Mouse (Mus musculus) G1E (cell line): ENCODE data around the gene Psenen. TPM values are rescaled to one million over a fixed set of nuclear protein-coding genes. Genes with fewer than 3 reads are reported as not detected.

Experiments used
- ATAC-seq: 2 replicates; pipeline ENCODE4 v1.8.0; 2016; ENCODE audit warnings: mild to moderate bottlenecking; ENCODE audit not compliant: insufficient number of reproducible peaks, poor library complexity, low FRiP score, severe bottlenecking; ENCODE audit errors: extremely low read depth
- DNase-seq: peaks from one replicate; pipeline ENCODE4 v3.0.0; 2012; ENCODE audit warnings: low spot score
- H3K27me3 ChIP-seq: 2 replicates; pipeline ENCODE4 v1.6.1; 2012; ENCODE audit warnings: mild to moderate bottlenecking, low read length, inconsistent platforms; ENCODE audit not compliant: insufficient read depth
- H3K36me3 ChIP-seq: replicated peaks from 2 replicates; pipeline ENCODE3; 2012; ENCODE audit warnings: mild to moderate bottlenecking, inconsistent platforms
- H3K4me1 ChIP-seq: 2 replicates; pipeline ENCODE4 v1.6.1; 2012; ENCODE audit warnings: low read depth, low read length, inconsistent platforms, mixed read lengths; ENCODE audit not compliant: insufficient read depth
- H3K4me3 ChIP-seq: 2 replicates; pipeline ENCODE4 v1.5.1; 2012; ENCODE audit warnings: low read depth, mild to moderate bottlenecking, inconsistent platforms, low read length, moderate library complexity, mixed read lengths
- H3K9me3 ChIP-seq: replicated peaks from 2 replicates; pipeline ENCODE4 v1.6.1; 2012; ENCODE audit warnings: inconsistent platforms
- CTCF ChIP-seq: IDR thresholded peaks from 2 replicates; pipeline ENCODE4 v1.5.1; 2012; ENCODE audit warnings: low read depth, low read length, inconsistent platforms, mixed read lengths
- GATA1 ChIP-seq: IDR thresholded peaks from 2 replicates; pipeline ENCODE4 v1.6.1; 2012; ENCODE audit warnings: borderline replicate concordance, low read length, inconsistent platforms, mixed read lengths
- GATA2 ChIP-seq: IDR thresholded peaks from 2 replicates; pipeline ENCODE4 v1.6.1; 2012; ENCODE audit warnings: low read depth, low read length, inconsistent platforms, borderline replicate concordance
- POLR2AphosphoS5 ChIP-seq: IDR thresholded peaks from 2 replicates; pipeline ENCODE4 v1.6.1; 2012; ENCODE audit warnings: low read depth, low read length, inconsistent platforms; ENCODE audit not compliant: insufficient replicate concordance
- TAL1 ChIP-seq: conservative IDR thresholded peaks from 2 replicates; pipeline ENCODE4 v1.6.1; 2012; ENCODE audit warnings: low read depth, low read length, inconsistent platforms, mixed read lengths
- polyA plus RNA-seq: library from polyadenylated mRNA; stranded (reverse); fragments of >175 nt; gene quantifications from 2 replicates; pipeline ENCODE4 v1.2.3, GENCODE M21; 2012
- total RNA-seq, 2 experiments: library from RNA; stranded (forward) in 1 of 2; stranded (reverse) in 1 of 2; fragments of 200-1000 nt in 1 of 2; fragments of >200 nt in 1 of 2; fragmentation: Nextera tagmentation in 1 of 2; gene quantifications; 2 replicates each; pipeline ENCODE4 v1.2.3; 2014 to 2017

Psenen gene
- total and polyA plus RNA-seq, 3 experiments: 31.8 to 246 (median 134) TPM

DNA sequence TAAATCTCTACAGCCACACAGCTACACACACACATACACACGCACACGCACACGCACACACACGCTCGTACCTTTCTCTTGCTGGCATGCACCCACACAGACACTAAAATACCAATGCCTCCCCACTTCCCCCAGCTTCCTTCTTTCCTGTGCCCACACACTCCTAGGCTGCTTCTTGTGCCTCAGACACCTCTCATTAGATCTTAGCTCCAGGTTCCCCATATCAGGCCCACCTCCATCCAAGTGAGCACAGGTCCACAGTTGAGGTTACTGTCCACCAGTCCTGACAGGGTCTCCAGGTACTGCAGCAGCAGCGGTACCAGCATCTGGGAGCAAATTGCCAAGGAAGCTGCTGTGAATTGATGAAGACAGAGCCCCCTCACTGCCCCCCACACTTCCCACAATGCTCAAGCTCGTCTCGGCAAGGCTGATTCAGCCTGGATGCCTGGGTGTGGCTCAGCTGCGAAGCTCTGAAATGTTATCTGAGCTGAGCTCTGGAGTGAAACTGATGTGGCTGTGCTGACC, 32.1 kb downstream of the Psenen start:
- Histone ChIP-seq H3K36me3 (peaks cover 72% of the 10 kb centered on the region), H3K4me1 (peaks cover 42% of the 10 kb centered on the region), H3K9me3 (no peaks in the 10 kb centered on the region), H3K27me3 (no peaks in the 10 kb centered on the region), H3K4me3 (no peak overlapping the region)
- TF ChIP-seq POLR2AphosphoS5 (no peak), TAL1 (no peak), GATA2 (no peak)
- no peak for DNase-seq
- no peak for ATAC-seq

DNA sequence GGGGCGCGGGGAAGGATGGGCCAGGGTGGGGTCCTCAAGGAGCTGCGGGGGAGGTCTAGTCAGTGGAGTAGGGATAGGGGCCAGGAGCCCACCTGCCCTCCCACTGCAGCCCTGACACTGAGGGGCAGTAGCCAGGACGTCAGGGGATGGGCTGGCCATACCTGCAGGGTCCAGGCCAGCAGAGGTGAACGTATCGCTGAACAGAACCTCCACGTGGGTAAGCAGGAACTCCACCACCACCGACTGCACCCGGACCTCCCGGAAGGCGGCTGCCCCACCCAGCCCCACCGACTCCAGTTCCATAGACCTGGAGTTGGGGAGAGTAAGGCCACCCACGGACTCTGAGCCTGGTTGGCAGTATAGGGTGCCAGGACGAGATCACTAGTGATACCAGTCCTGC, 36.4 kb downstream of the Psenen start:
- DNase-seq: no peak
- Histone ChIP-seq H3K36me3 (peaks cover 94% of the 10 kb centered on the region), H3K4me1 (peaks cover 17% of the 10 kb centered on the region), H3K9me3 (no peaks in the 10 kb centered on the region), H3K27me3 (no peaks in the 10 kb centered on the region), H3K4me3 (no peak overlapping the region)
- no peak for ATAC-seq
- no peak for TF ChIP-seq POLR2AphosphoS5
- TF ChIP-seq GATA1: no peak
- no peak for TF ChIP-seq GATA2
- TF ChIP-seq TAL1: no peak
- no peak for TF ChIP-seq CTCF

DNA sequence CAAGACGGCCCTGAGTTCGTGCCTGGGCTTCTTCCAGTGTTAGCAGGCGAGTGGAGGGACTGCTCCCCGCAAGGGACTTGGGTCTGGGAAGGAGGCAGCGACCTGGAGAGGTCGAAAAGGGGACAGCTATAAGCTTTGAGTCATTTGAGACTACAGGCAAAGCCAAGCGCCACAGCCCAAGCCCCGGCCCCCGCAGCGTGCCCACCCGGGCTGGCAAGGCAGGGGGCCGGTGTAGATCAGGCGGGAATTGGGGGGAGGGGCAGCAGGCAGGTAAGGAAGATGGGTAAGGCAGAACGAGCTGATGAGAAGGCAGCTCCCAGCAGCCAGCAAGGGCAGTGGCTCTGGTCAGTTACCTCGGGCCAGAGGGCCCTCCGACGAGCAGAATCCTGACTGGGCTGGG, 37.0 kb downstream of the Psenen start:
- peaks cover 89% of the 10 kb centered on the region for H3K36me3 ChIP-seq
- peaks cover 14% of the 10 kb centered on the region for H3K4me1 ChIP-seq
- ATAC-seq: no peak

DNA sequence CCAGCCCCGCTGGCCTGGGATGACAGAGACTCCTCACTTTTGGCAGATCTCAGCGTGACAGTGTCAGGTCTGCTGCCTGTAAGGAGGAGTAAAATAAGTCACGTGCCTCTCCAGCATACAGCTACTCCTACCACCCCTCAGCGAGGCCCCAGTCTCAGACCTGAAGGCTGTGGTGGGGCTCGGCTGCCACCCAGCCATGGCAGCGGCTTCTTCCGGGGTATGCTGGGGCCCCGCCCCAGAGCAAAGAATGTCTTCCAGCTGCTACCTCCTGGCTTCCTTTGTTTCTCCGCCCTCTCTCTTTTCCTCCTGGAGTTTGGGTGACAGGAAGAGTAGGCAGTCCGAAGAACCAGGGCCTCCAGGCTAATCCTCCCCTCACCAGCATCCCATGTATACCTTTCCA, 37.5 kb downstream of the Psenen start:
- DNase-seq: no peak
- TF ChIP-seq GATA2: no peak
- no peak for TF ChIP-seq GATA1
- TF ChIP-seq TAL1: no peak
- peaks cover 12% of the 10 kb centered on the region for H3K4me1 ChIP-seq
- H3K4me3 ChIP-seq: no peak overlapping the region
- no peak for ATAC-seq
- H3K27me3 ChIP-seq: no peaks in the 10 kb centered on the region
- H3K36me3 ChIP-seq: peaks cover 84% of the 10 kb centered on the region
- H3K9me3 ChIP-seq: no peaks in the 10 kb centered on the region

More for the DNA sequence above, 37.0 kb downstream of the Psenen start:
- Histone ChIP-seq H3K4me3 (no peak overlapping the region), H3K9me3 (no peaks in the 10 kb centered on the region), H3K27me3 (no peaks in the 10 kb centered on the region)
- DNase-seq: no peak
- no peak for TF ChIP-seq TAL1
- no peak for TF ChIP-seq GATA1
- TF ChIP-seq GATA2: no peak
- TF ChIP-seq CTCF: no peak
- TF ChIP-seq POLR2AphosphoS5: no peak

DNA sequence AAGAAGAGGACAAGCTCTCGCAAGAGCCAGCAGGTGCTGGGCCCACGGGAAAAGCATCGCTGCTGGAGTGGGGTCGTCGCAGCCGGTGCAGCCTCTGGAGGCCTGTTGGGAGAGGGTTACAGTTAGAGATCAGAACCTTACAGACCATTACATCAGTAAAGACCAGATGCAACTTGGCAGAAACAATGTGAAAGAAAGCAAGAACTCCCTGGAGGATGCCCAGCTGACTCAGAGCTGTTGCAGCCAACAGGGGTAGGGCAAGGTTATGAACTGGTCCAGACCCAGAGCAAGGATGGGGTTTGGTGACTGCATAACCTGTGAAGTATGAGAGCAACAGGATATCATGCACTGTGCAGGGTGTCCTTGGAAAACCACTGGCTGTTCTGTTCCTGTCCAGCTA, 38.9 kb downstream of the Psenen start:
- no peaks in the 10 kb centered on the region for H3K9me3 ChIP-seq
- peaks cover 70% of the 10 kb centered on the region for H3K36me3 ChIP-seq
- DNase-seq (no peak), ATAC-seq (no peak)
- peaks cover 12% of the 10 kb centered on the region for H3K4me1 ChIP-seq
- H3K4me3 ChIP-seq: no peak overlapping the region
- TF ChIP-seq GATA2 (no peak), TAL1 (no peak), CTCF (no peak), GATA1 (no peak), POLR2AphosphoS5 (no peak)
- H3K27me3 ChIP-seq: peaks cover 10% of the 10 kb centered on the region; the same call in 1 of the 2 replicates

DNA sequence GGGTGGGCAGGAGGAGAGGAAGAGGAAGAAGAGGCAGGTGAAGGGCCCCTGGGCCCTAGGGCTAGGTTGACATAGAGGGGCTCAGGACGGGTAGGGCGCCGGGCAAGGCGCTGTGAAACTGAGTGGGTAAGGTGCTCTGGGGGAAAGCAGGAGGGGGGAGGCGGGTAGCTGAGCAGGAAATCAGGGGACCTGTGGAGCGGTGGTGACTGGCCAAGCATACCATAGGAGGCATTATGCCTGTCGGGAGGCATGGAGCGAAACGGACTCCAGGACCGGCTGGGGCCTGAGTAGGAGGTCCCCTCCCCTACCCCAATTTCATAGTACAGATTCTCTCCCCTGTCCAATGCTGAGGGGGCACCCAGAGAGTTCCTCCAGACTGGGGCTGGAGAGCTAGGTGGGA, 40.6 kb downstream of the Psenen start:
- Histone ChIP-seq H3K9me3 (no peaks in the 10 kb centered on the region), H3K4me3 (no peak overlapping the region), H3K4me1 (peaks cover 3% of the 10 kb centered on the region; the same call in 1 of the 2 replicates), H3K36me3 (peaks cover 54% of the 10 kb centered on the region), H3K27me3 (peaks cover 24% of the 10 kb centered on the region)
- ATAC-seq: no peak
- TF ChIP-seq CTCF (no peak), GATA1 (no peak), GATA2 (no peak), TAL1 (no peak), POLR2AphosphoS5 (no peak)
- DNase-seq: no peak

DNA sequence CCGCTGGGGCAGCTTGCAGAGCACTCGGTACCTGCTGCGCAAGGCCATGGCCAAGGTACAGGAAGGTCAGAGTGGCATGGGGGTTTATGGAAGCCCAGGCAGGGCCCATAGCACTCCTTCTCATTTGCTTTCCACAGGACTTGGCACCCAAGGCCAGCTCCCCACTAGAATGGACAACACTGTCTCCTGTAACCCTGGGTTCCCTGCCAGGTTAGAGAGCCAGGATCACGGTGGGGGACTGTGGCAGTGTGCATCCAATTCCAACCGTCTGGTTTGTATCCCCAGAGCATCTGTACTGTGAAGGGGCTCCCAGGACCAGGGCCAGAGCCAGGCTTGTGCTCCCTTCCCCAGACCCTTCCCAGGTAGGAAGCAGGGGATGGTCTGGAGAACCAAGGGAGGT, 42.6 kb downstream of the Psenen start:
- ATAC-seq (no peak), DNase-seq (no peak)
- peaks cover 34% of the 10 kb centered on the region for H3K36me3 ChIP-seq
- H3K4me1 ChIP-seq: peaks cover 2% of the 10 kb centered on the region; the same call in 1 of the 2 replicates
- TF ChIP-seq GATA1 (no peak), POLR2AphosphoS5 (no peak)
- H3K27me3 ChIP-seq: peaks cover 26% of the 10 kb centered on the region
- no peak overlapping the region for H3K4me3 ChIP-seq
- H3K9me3 ChIP-seq: no peaks in the 10 kb centered on the region
